Mouse (Mus musculus) olfactory bulb, adult 2 months (tissue): Measurements from ENCODE around the gene Hmg20b.

Experiments
- CTCF ChIP-seq: fragments of 200-500 bp; IDR thresholded peaks from 2 replicates; pipeline ENCODE4 v1.5.1; 2012; ENCODE audit warnings: low read depth, mild to moderate bottlenecking, low read length, moderate library complexity; ENCODE audit not compliant: insufficient read depth
- POLR2A ChIP-seq: fragments of 200-500 bp; IDR thresholded peaks from 2 replicates; pipeline ENCODE4 v1.6.1; 2012; ENCODE audit warnings: mild to moderate bottlenecking, low read depth, low read length, moderate library complexity; ENCODE audit not compliant: insufficient read depth

- no peak for TF ChIP-seq CTCF
- no peak for TF ChIP-seq POLR2A
Measured at GRCm38 (mm10) chr10:81399296-81399695, 49.0 kb upstream of the Hmg20b start.
